Mouse (Mus musculus): Measurements from ENCODE around the gene Gm15093. TPM values are rescaled to one million over a fixed set of nuclear protein-coding genes. Genes with fewer than 3 reads are reported as not detected.
"Not testable (repeated sequence)": the region's sequence is repeated elsewhere in the genome, so short reads cannot be mapped to it uniquely, and the experiment has no call there.

The Gm15093 gene
- polyA plus RNA-seq (2015; fragmentation: Nextera tagmentation; extraction: Ambion mirVana): not detected in 2 replicates

DNA sequence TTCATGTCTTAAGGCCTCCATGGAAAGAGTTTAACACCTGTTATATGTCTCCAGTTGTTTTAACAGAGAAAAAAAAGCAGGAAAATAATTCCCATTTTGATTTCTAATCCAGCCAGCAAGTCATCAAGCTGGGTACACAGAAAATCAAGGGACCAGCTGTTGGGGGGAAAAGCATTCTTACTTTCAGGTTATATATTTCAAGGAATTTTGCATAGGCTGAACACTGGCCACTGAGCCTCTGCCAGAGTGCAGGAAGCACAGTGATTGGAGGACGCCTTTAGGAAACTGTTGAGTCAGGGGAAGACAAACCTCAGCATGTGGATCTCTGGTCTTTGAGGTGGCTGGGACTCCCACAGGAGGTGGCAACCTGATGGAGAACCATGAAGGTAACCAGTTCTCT is at the start of gene Gm15093:
TSS of gene Gm15093 (plus strand) at position 301 of the 400 bp plus-strand sequence.
- no CpG with 5 or more reads among the region's 1 CpGs for WGBS
- H3K27ac ChIP-seq (replicated peaks); ATAC-seq (replicated peaks); H3K27me3 ChIP-seq; H3K9me3 ChIP-seq; H3K4me1 ChIP-seq; H3K9ac ChIP-seq (replicated peaks); H3K36me3 ChIP-seq; H3K4me2 ChIP-seq (replicated peaks); H3K4me3 ChIP-seq: not testable (repeated sequence)

Other genes starting within 250 kb of the Gm15093 start
- gene Ott, start 198.1 kb upstream of the Gm15093 start, polyA plus RNA-seq (2015; fragmentation: Nextera tagmentation; extraction: Ambion mirVana): not detected in 2 replicates
- not detected in 2 replicates for gene Gm15085, start 175.2 kb downstream of the Gm15093 start, polyA plus RNA-seq (2015; fragmentation: Nextera tagmentation; extraction: Ambion mirVana)

Measured in forebrain, embryonic 15.5 days (tissue).